Mouse (Mus musculus) lung, postnatal 0 days (tissue): ENCODE data around the gene Prkch.

Source experiments
- CTCF ChIP-seq: IDR thresholded peaks from 2 replicates; pipeline ENCODE4 v1.5.1; 2016; ENCODE audit warnings: antibody characterized with exemption, mild to moderate bottlenecking
- EP300 ChIP-seq: IDR thresholded peaks from 2 replicates; pipeline ENCODE4 v1.6.1; 2016; ENCODE audit warnings: antibody characterized with exemption, mild to moderate bottlenecking, control low read depth

- TF ChIP-seq CTCF (no peak), EP300 (peak; percentile 87)
Measured at GRCm38 (mm10) chr12:73715954-73716731, 131.5 kb downstream of the Prkch start.
